Mouse (Mus musculus) hindbrain, embryonic 13.5 days (tissue): ENCODE measurements around the gene Elane. TPM values are rescaled to one million over a fixed set of nuclear protein-coding genes. Genes with fewer than 3 reads are reported as not detected.
A peak's percentile ranks its signal among the peaks of the same experiment; 100 is the strongest.
"Not testable (repeated sequence)": the region's sequence is repeated elsewhere in the genome, so short reads cannot be mapped to it uniquely, and the experiment has no call there.

Source experiments
- ATAC-seq: fragments of 200-750 bp; cut with Nextera tagmentation; 2 replicates; pipeline ENCODE4 v1.8.0; 2017; ENCODE audit warnings: moderate TSS enrichment; ENCODE audit not compliant: low FRiP score
- H3K27ac ChIP-seq: fragments of 300-500 bp; sonication (generic); 2 replicates; pipeline ENCODE4 v1.5.1; 2015; ENCODE audit warnings: inconsistent platforms, mild to moderate bottlenecking, moderate library complexity
- H3K27me3 ChIP-seq: fragments of 300-500 bp; sonication (generic); 2 replicates; pipeline ENCODE4 v1.6.1; 2015; ENCODE audit warnings: mild to moderate bottlenecking, inconsistent platforms
- H3K36me3 ChIP-seq: fragments of 300-500 bp; sonication (generic); 2 replicates; pipeline ENCODE4 v1.6.1; 2015; ENCODE audit warnings: mild to moderate bottlenecking, inconsistent platforms
- H3K4me1 ChIP-seq: fragments of 300-500 bp; sonication (generic); replicated peaks from 2 replicates; pipeline ENCODE4 v1.6.1; 2015; ENCODE audit warnings: inconsistent platforms
- H3K4me2 ChIP-seq: fragments of 300-500 bp; sonication (generic); 2 replicates; pipeline ENCODE4 v1.6.1; 2015; ENCODE audit warnings: inconsistent platforms, mild to moderate bottlenecking, moderate library complexity
- H3K4me3 ChIP-seq: fragments of 300-500 bp; sonication (generic); 2 replicates; pipeline ENCODE4 v1.5.1; 2015; ENCODE audit warnings: mild to moderate bottlenecking, inconsistent platforms
- H3K9ac ChIP-seq: fragments of 300-500 bp; sonication (generic); 2 replicates; pipeline ENCODE4 v1.6.1; 2015; ENCODE audit warnings: mild to moderate bottlenecking, inconsistent platforms
- H3K9me3 ChIP-seq: fragments of 300-500 bp; sonication (generic); 2 replicates; pipeline ENCODE4 v1.6.1; 2016; ENCODE audit warnings: inconsistent platforms
- WGBS: fragments of 180-500 bp; shearing (Covaris S2); methylation state at CpG from one replicate; pipeline ENCODE4 v1.1.7; 2015; 5-methylcytosine and 5-hydroxymethylcytosine counted together
- polyA plus RNA-seq: library from polyadenylated mRNA; unstranded; fragments of >200 nt; fragmentation: Nextera tagmentation; extraction: Ambion mirVana; gene quantifications from 2 replicates; pipeline ENCODE4 v1.2.1, GENCODE M21; 2015

Elane gene
- polyA plus RNA-seq, 1 experiment from 2014 or later, result 0.34 TPM

DNA sequence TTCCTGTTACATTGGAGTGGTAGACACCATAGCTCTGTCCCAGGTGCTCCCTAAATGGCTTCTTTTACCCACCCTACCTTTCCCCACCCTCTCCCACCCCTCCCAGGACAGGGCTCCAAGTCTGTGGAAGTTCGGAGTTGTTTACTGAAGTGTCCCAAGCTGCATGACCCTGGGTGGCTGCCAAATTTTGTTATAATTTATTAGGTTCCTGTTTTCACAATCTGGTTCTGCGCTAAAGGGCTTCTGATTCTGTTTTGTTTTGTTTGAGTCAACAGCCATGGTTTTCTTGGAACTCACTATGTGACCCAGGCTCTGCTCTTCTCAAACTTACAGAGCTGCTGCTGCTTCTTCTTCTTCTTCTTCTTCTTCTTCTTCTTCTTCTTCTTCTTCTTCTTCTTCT, 3.3 kb downstream of the Elane start:
- Histone ChIP-seq H3K4me2 (no peak overlapping the region), H3K4me3 (no peak overlapping the region), H3K27me3 (peaks cover 18% of the 10 kb centered on the region), H3K9ac (no peak overlapping the region), H3K36me3 (peaks cover 8% of the 10 kb centered on the region), H3K9me3 (no peaks in the 10 kb centered on the region), H3K4me1 (no peaks in the 10 kb centered on the region), H3K27ac (no peak overlapping the region)
- 79% methylated on average over 2 of the region's 2 CpGs for WGBS
- no peak for ATAC-seq

DNA sequence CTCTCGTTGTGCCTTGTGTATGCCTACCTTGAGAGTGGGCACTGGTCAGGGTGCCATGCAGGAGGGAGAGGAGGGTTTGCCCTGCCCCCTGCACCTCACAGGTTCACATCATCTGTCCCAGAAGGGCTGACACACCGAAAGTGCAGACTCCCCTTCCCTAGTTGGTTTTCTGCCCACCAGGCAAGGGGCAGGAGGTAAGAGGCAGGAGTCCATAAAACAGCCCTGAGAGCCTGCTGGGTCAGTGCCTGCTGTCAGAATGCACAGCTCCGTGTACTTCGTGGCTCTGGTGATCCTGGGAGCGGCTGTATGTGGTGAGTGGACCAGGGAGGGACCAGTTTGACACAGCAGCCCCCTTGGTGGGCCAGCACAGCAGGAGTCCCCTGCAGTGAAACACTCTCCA, 4.6 kb downstream of the Elane start, which contains the start of gene Cfd:
TSS of gene Cfd (plus strand) at position 184 of the 400 bp plus-strand sequence.
- ATAC-seq, result no peak
- no peak within 1 kb of the TSS for H3K4me3 ChIP-seq

DNA sequence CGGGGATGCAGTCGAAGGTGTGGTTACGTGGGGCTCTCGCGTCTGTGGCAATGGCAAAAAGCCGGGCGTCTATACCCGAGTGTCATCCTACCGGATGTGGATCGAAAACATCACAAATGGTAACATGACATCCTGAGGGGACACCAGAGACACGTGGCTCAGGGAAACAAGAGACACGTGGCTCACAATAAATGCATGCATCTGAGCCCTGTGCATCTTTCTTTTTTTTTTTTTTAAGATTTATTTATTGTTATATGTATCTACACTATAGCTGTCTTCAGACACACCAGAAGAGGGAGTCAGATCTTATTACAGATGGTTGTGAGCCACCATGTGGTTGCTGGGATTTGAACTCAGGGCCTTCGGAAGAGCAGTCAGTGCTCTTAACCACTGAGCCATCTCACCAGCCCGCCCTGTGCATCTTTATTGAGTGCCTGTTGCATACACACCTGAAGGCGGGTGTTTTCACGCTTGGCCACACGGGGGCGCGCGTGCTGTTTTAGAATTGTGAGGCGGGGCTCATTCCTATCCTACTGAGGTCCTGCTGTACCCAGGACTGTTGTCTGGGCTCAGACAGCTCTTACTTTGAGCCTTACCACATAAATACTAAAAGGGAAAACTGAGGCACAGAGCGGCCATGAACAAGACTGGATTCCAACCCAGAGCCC, 6.5 kb downstream of the Elane start:
- not testable (repeated sequence) for H3K4me2 ChIP-seq, H3K27ac ChIP-seq, H3K4me1 ChIP-seq, H3K9ac ChIP-seq, H3K9me3 ChIP-seq, H3K4me3 ChIP-seq
- 47% methylated on average over 22 of the region's 22 CpGs for WGBS
- peak; percentile 22; the same call in 1 of the 2 replicates for ATAC-seq
- Histone ChIP-seq H3K36me3 (peaks cover 38% of the 10 kb centered on the region), H3K27me3 (peaks cover 26% of the 10 kb centered on the region)

More for the DNA sequence above, 4.6 kb downstream of the Elane start, which contains the start of gene Cfd:
- 42% methylated on average over 5 of the region's 5 CpGs for WGBS
- Histone ChIP-seq H3K27ac (no peak within 1 kb of the TSS), H3K9ac (no peak within 1 kb of the TSS), H3K4me1 (no peaks in the 10 kb centered on the region), H3K9me3 (no peaks in the 10 kb centered on the region), H3K4me2 (no peak within 1 kb of the TSS), H3K27me3 (peaks cover 18% of the 10 kb centered on the region), H3K36me3 (peaks cover 19% of the 10 kb centered on the region)

DNA sequence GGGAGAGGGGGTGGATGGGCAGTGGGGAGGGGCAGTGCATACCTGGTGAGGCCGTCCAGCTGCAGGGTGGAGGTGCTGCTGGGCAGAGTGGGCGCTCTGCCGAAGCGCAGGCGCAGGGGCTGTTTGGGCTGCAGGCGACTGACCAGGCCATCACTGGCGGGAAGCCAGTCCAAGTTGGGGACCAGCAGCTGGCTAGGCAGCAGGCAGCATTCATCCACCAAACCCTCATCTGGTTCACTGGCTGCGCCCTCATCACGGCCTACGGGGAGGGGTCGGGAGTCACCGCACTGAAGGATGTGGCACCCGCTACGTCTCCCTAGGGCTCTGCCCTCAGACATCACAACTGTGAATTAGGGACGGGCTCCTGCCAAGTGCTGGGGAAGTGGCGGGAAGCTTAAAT, 10.3 kb downstream of the Elane start:
- Histone ChIP-seq H3K9ac (no peak overlapping the region), H3K36me3 (peaks cover 55% of the 10 kb centered on the region), H3K4me3 (no peak overlapping the region), H3K4me1 (peaks cover 10% of the 10 kb centered on the region), H3K27me3 (peaks cover 27% of the 10 kb centered on the region), H3K9me3 (no peaks in the 10 kb centered on the region), H3K27ac (no peak overlapping the region), H3K4me2 (no peak overlapping the region)
- 92% methylated on average over 16 of the region's 16 CpGs for WGBS
- no peak for ATAC-seq

- Histone ChIP-seq H3K4me2 (no peak overlapping the region), H3K4me1 (peaks cover 12% of the 10 kb centered on the region), H3K36me3 (peaks cover 55% of the 10 kb centered on the region), H3K4me3 (no peak overlapping the region), H3K27me3 (peaks cover 24% of the 10 kb centered on the region), H3K9me3 (no peaks in the 10 kb centered on the region), H3K9ac (no peak overlapping the region), H3K27ac (no peak overlapping the region)
- no peak for ATAC-seq
- 89% methylated on average over 13 of the region's 13 CpGs for WGBS
Observed at GRCm38 (mm10) chr10:79896814-79897213, 10.8 kb downstream of the Elane start.

- WGBS, result 51% methylated on average over 19 of the region's 20 CpGs
- H3K9me3 ChIP-seq, result no peaks in the 10 kb centered on the region
- H3K36me3 ChIP-seq, result peaks cover 59% of the 10 kb centered on the region
- H3K4me1 ChIP-seq, result peaks cover 12% of the 10 kb centered on the region
- ATAC-seq, result no peak
- peaks cover 24% of the 10 kb centered on the region for H3K27me3 ChIP-seq
- H3K4me2 ChIP-seq, result no peak overlapping the region
- peak overlapping the region; percentile 19; the same call in 1 of the 2 replicates for H3K9ac ChIP-seq
- no peak overlapping the region for H3K4me3 ChIP-seq
- no peak overlapping the region for H3K27ac ChIP-seq
Observed at GRCm38 (mm10) chr10:79897316-79898245, 11.5 kb downstream of the Elane start.

DNA sequence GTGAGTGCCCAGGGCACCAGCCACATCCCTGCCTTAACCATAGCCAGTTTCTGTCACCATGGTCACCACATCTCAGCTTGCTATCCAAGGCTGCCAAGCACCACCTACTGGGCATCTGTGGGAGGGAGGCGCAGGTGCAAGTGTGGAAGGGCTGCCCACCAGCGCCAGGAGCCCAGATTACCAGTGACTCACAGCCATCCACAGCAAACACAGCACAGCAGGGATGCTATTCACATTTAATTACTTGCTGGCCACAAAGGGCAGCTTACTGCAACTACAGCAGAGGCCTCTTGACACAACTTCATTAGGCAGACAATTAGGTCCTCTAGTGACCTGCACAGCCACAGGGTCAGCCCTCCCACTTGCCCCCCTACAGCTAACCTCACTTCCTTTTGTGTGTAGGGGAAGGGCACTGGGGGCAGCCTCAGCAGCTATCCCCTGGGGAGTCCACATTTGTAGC, 14.9 kb downstream of the Elane start:
- Histone ChIP-seq H3K9ac (peak overlapping the region; percentile 7), H3K9me3 (no peaks in the 10 kb centered on the region), H3K27me3 (peaks cover 29% of the 10 kb centered on the region), H3K36me3 (peaks cover 70% of the 10 kb centered on the region), H3K4me1 (peaks cover 12% of the 10 kb centered on the region), H3K4me3 (no peak overlapping the region), H3K27ac (peak overlapping the region; percentile 58; the same call in 1 of the 2 replicates), H3K4me2 (no peak overlapping the region)
- 14% methylated on average over 2 of the region's 2 CpGs for WGBS
- ATAC-seq, result peak; percentile 65

DNA sequence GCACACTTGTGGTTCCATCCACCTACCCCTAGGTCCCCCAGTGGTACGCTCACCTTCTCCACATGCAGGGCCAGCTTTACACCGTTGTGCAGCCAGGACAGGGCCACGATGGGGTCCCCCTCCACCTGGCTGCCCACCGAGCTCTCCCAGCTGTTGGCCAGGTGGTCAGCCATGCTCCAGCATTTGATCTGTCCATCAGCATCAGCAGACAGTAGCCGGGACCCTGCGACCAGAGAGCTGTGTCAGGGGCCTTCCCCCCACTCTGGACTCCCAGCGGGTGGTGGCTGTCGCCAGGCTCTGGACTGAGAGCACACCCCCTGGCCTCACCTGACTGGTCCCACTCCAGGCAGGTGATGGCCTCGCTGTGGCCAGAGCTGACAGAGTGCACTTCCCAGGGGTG, 20.7 kb downstream of the Elane start:
- Histone ChIP-seq H3K27ac (no peak overlapping the region), H3K9me3 (no peaks in the 10 kb centered on the region), H3K4me2 (no peak overlapping the region), H3K27me3 (0 out of 2 replicates have a peak, but pooled peaks cover 5% of the 10 kb centered on the region), H3K4me3 (no peak overlapping the region), H3K4me1 (peaks cover 14% of the 10 kb centered on the region), H3K36me3 (peaks cover 60% of the 10 kb centered on the region), H3K9ac (0 out of 2 replicates have a peak overlapping the region, but pooled peaks have one; percentile 5)
- ATAC-seq, result no peak
- 97% methylated on average over 9 of the region's 9 CpGs for WGBS

GRCm38 (mm10) chr10:79907415-79907814, 21.4 kb downstream of the Elane start:
- Histone ChIP-seq H3K27me3 (0 out of 2 replicates have a peak, but pooled peaks cover 5% of the 10 kb centered on the region), H3K36me3 (peaks cover 64% of the 10 kb centered on the region), H3K9ac (no peak overlapping the region), H3K4me1 (peaks cover 14% of the 10 kb centered on the region), H3K4me3 (no peak overlapping the region), H3K9me3 (no peaks in the 10 kb centered on the region), H3K4me2 (no peak overlapping the region), H3K27ac (no peak overlapping the region)
- no peak for ATAC-seq
- WGBS, result 94% methylated on average over 10 of the region's 10 CpGs

DNA sequence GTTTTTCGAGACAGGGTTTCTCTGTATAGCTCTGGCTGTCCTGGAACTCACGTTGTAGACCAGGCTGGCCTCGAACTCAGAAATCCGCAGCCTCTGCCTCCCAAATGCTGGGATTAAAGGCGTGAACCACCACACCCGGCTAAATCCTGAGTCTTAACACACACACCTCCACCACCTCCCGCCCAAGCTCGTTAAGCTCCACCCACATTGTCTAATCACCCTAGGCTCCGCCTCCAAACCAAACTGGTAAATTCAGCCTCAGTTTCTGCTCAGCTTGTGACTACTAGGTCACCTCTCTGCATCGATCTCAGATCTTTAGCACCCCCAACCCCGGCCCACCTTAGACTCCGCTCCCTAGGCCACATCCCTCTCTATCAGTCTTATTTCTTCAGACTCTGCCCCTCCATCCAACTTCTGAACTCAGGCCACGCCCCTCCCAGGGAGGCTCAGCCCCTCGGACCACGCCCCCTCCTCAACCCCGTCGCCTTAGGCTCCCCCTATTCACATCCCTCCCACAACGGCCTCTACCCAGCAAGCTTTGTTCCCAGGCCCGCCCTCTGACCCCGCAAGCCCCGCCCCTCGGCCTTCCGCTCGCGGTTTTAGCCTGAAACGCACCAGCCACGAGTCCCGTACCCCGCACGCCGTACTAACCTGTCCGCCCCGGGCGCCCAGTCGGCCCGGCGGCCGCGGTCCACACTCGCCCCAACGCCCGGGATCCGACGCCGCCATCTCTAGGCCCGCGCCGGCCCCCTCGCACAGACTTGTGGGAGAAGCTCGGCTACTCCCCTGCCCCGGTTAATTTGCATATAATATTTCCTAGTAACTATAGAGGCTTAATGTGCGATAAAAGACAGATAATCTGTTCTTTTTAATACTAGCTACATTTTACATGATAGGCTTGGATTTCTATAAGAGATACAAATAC, 22.4 kb downstream of the Elane start, which contains the start of gene Med16:
TSS of gene Med16 (minus strand) at position 757 of the 925 bp plus-strand sequence.
- peak within 1 kb of the TSS; percentile 85 for H3K9ac ChIP-seq
- ATAC-seq, result peak; percentile 92
- no peaks in the 10 kb centered on the region for H3K27me3 ChIP-seq
- H3K36me3 ChIP-seq, result peaks cover 61% of the 10 kb centered on the region
- H3K4me3 ChIP-seq, result peak within 1 kb of the TSS; percentile 63
- no peaks in the 10 kb centered on the region for H3K9me3 ChIP-seq
- H3K4me2 ChIP-seq, result peak within 1 kb of the TSS; percentile 53
- peaks cover 14% of the 10 kb centered on the region for H3K4me1 ChIP-seq
- 2% methylated on average over 52 of the region's 52 CpGs for WGBS
- peak within 1 kb of the TSS; percentile 98 for H3K27ac ChIP-seq

DNA sequence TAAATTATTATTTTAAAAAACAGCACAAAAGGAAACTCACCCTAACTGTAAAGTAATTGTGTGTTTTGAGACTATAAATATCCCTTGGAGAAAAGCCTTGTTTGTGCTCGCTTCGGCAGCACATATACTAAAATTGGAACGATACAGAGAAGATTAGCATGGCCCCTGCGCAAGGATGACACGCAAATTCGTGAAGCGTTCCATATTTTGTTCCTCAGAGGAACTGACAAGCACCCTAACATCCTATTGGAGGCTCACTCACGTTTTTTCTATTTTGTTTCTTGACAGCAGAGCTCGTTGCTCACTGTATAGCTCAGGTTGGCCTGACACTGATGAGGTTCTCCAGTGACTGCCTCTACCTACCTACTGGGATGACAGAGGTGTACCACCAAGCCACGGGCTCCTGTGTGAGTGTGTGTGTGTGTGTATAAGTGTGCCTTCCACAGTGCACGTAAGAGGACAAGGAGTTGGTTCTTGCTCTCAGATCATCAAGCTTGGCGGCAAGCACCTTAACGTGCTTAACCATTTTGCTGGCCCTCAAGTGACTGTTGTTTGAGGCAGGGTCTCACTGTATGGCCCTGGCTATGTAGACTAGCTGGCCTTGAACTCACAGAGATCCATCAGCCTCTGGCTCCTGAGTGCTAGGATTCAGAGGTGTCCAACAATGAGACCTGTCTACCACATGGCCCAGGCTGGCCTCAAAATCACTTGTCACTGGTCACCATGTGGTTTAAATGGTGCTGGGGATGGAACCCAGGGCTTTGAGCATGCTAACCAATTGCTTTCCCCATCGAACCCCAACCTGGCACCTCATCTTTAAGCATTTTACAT, 23.3 kb downstream of the Elane start:
- 25% methylated on average over 14 of the region's 14 CpGs for WGBS

More for the DNA sequence above, 23.3 kb downstream of the Elane start:
- H3K36me3 ChIP-seq, result peaks cover 54% of the 10 kb centered on the region
- H3K4me2 ChIP-seq, result peak overlapping the region; percentile 53
- peak overlapping the region; percentile 63 for H3K4me3 ChIP-seq
- H3K9ac ChIP-seq, result peak overlapping the region; percentile 64
- H3K27ac ChIP-seq, result peak overlapping the region; percentile 98
- H3K4me1 ChIP-seq, result peaks cover 20% of the 10 kb centered on the region
- peak; percentile 50 for ATAC-seq
- H3K27me3 ChIP-seq, result no peaks in the 10 kb centered on the region
- H3K9me3 ChIP-seq, result no peaks in the 10 kb centered on the region
